Mouse (Mus musculus) mesoderm, embryonic 11.5 days (tissue): ENCODE results near the gene Esp24.
"Not testable (repeated sequence)": the region's sequence is repeated elsewhere in the genome, so short reads cannot be mapped to it uniquely, and the experiment has no call there.

Experiments used
- DNase-seq: peaks from one replicate; pipeline ENCODE4 v3.0.0-alpha.2; 2012; ENCODE audit warnings: low read depth, low spot score

Esp24 gene

GRCm38 (mm10) chr17:39036395-39036794 is at the start of gene Esp24:
Esp24 (plus strand) TSS chr17:39036695.
- DNase-seq: not testable (repeated sequence)

DNA sequence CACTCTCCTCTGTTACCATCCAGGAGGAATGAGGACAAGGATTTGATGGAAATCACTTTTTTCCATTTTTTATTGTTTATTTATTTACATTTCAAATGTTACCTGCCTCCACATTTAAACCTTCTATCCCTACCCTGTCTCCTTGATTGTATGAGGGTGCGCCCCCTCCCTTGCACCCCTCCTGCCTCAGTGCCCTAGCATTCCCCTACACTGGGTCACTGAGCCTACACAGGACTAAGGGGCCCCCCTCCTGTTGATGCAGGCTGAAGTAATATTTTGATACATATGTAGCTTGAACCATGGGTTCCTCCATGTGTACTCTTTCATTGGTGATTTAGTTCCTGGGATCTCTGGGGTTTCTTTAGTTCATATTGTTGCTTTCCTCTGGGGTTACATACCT is 26.6 kb upstream of the Esp24 start:
- no peak for DNase-seq

DNA sequence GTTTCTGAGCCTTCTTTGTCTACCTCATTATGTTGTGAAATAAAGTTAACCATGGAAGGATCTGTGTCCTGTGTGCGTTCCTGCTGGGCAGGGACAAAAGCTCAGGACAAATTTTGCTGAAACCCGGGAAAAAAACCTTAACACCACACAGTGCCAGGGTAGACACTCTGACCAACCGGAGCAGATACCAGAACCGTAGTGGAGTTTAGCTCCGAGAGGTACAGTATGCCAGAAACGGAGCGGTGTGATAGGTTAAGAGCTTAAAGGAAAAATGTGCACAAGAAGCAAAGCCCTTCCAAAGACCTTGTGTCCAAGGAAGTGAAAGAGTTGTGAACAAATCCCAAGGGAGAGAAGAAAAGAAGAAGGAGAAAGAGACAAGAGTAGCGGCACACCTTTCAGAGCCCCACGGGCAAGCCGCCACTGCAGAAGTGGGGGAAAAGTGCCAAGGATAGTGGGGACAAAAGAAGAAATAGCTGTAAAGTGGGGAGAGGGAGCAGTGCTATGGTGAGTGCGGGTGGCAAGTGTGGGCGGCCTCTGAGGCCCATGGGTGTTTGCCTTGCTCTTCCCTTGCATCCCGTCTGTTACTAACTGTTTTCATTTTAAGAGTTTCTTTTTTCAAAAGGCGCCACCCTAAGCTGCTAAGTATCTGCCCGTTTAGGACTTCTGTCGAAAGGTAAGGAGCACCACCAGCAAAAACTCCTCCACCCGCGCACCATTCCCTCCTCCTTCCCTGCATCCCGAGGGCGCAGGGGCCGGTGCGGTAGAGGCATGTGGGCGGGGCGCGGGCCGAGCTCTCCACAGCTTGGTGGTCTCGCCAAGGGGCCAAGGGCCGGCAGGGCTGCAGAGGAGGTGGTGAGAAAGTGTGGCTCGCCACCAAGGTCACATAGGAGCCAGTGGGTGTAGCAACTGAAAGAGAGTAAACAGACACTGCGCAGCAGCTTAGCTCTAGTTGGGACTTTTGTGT is 25.5 kb upstream of the Esp24 start:
- DNase-seq: no peak

GRCm38 (mm10) chr17:39017184-39017583 is 19.3 kb upstream of the Esp24 start:
- no peak for DNase-seq

DNA sequence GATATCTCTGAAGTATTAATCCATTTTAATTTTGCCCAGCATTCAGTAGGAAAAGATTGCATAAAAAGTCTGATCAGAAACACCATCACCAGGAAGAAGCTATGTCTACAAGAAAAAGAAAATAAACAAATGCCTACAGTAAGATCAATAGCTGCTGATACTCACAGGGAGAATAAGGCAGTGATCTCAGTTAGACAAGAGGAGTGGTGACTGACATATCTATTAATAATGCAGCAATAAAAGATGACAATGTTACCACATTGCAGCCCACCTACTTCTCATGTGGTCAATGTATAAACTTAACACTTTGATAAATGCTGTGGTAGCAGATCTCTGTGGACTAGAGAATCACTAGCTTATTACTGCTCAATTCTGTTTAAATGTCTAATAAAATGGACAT is 6.7 kb downstream of the Esp24 start, which contains the start of gene Gm21903:
Gm21903 (minus strand) TSS at position 101 of the 400 bp plus-strand sequence.
- no peak for DNase-seq

DNA sequence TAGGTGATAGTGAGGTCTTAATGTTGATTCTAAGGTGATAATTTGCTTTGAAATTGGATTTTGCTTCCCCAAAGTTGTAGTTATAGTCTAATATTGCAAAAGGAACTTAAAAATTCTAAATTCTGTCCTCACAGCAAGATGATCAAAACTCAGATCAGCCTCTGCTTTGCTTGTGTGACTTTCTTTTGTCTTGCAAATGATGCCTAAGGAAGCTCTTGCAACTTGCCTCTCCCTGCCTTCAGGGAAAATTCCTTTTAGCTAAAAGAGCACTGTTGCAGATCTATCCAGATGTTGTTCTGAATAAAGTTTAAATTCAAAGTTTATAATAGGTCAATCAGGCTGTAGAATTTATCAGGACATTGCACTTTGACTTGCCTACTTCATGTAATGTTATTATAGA is 27.1 kb downstream of the Esp24 start:
- no peak for DNase-seq

DNA sequence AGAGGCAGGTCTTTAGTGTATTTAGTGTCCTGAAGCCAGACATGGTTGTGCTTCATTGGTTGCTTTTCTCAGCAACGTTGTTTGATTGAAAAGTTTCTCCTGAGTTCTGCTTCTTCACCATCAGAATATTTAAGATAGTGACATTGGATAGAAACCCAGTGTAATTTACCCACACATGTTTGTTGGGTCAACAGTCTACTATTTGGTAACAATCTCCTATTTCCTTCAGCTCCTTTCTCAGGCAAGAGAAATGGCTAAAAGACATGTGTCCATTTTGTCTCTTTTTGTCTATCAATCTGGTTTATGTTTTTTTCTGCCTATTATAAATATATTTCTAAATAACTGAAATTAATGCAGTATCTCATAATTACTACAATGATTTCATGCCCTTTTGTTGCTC is 40.4 kb downstream of the Esp24 start, which contains the start of gene Esp23:
Esp23 (minus strand) TSS at position 101 of the 400 bp plus-strand sequence.
- DNase-seq: no peak
